Mouse (Mus musculus): ENCODE measurements at regions not wholly inside any gene's neighbourhood (a gene's known extent, or its start where the extent isn't known, plus 50 kb on each side); places are given as distances from the start of the nearest gene placed in this dataset.

DNA sequence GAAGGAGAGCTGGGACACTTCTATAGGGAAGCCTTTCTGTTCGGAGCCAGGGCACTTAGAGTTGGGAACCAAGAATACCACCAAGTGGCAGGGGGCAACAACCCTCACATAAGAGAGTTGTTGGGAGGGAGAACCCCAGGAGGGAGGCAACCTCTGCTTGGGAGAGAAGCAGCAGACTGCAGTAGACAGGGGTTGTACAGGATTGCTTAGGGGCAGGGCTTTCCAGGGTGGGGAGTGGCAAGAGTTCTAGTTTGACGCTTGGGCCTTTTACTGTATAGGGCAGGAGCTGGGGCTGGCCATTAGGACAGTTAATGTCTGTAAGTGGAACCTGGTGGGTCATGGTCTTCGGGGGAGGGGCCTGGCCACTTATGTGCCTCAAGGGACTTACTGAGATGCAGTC, 57.1 kb upstream of the Ssx2ip start:
- TF ChIP-seq ZNF384 (IDR thresholded peaks at IDR 0.05; ENCODE audit: low read depth, low read length) (no peak), CHD2 (IDR thresholded peaks at IDR 0.05; ENCODE audit: low read depth, low read length) (no peak)
